Mouse (Mus musculus): ENCODE data around the gene Ap1g1. TPM values are rescaled to one million over a fixed set of nuclear protein-coding genes. Genes with fewer than 3 reads are reported as not detected.
"Not testable (repeated sequence)": the region's sequence is repeated elsewhere in the genome, so short reads cannot be mapped to it uniquely, and the experiment has no call there.

The Ap1g1 gene
- total RNA-seq, 4 experiments from 2014 or later: 30.2 to 37.5 (median 35.7) TPM

DNA sequence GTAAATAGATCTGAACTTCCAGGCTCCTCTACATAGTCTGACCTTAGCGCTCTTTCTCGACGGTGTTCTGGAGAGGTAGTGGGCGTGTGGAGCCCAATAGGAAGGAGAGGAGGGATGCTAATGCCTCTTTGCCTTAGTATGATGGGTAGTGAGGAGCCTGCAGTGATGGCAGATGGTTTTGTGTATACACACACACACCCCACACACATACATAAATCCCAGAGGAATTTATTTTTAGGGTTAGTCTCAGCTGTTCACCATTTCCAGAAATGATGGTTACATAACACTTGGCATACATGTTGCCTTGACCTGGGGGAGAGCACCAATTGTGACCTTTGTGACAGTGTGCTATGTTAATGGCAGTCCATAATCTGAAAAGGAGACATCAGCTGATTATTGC lies 87.2 kb downstream of the Ap1g1 start:
- DNase-seq (ENCODE audit: low spot score): no peak

DNA sequence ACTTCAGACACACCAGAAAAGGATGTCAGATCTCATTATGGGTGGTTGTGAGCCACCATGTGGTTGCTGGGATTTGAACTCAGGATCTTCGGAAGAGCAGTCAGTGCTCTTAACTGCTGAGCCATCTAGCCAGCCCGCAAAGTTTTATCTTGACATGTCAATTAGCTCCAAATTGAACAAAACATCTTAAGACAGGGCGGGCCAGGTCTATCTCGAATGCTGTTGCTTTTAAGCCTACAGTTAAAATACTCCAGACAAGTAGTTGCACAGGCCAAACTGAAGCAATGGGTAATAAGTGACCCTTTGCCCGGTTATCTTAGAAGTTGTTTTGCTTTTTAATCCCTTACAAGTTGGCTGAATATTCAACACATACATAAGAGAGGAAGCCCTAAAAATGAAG lies 88.3 kb downstream of the Ap1g1 start:
- DNase-seq (ENCODE audit: low spot score): no peak

DNA sequence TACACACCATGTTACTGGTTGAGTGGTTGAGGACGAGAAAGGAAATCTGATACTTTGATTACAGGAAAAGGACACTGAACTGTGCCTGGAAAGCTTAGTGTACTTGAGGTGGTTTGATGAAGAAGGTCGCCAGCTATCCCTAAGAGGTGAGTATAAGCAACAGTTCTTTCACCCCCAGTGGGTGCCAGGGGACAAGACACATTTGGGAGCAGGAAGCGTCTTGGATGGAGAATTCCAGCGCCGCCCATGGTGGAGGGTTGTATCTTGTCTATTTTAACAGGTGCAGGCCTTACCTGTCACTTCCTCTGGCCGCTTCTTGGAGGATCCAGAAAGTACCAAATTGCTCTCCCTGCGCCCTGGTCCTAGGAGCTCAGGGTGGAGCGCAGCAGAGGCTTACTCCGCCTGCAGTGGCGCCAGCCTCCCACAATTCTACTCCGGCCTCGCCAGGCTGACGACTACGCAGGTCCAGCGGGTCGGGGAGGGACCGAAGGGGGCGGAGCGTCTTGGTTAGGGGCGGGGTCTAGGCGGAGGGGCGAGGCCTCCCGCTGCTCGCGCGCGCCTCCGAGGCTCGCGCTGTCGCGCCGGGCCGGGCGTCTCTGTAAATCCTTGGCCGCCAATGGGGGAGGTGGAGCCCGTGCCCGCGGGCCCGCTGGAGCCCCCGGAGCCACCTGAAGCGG lies 89.8 kb downstream of the Ap1g1 start, which contains the start of gene Phlpp2:
TSS of gene Phlpp2 (plus strand) at position 540 of the 677 bp plus-strand sequence.
- DNase-seq (ENCODE audit: low spot score): peak; percentile 94

DNA sequence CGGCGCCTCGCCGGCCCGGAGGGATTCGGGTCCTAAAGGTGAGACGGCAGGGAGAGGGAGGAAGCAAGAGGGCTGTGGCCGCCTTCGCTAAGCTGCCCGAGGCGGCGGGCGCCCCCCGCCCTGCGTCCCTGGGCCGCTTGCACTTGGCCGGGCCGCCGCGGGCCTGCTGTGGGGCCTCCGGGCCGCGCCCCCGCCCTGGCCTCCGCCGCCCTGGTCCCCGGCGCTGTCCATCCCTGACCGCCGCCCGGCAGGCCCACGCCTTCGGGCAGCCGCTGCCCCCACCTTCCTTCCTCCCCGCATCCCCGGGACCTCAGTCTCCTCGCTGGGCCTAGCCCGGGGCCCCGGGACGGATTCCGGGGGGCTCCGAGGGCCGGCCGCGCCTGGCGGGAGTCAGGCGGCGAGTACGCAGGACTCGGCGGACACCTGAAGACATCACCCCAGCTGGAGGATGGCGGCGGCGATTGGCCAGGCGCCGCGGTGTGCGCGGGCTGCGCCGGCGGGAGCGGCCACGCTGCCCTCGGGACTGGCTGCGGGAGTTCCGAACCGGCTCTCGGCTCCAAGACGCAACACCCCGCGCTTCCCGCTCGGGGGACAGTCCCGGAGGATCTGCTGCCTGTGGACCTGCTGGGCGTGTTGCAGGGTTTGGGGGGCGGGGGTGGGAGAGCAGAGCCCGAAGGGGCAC lies 90.5 kb downstream of the Ap1g1 start:
- DNase-seq (ENCODE audit: low spot score): peak; percentile 9

DNA sequence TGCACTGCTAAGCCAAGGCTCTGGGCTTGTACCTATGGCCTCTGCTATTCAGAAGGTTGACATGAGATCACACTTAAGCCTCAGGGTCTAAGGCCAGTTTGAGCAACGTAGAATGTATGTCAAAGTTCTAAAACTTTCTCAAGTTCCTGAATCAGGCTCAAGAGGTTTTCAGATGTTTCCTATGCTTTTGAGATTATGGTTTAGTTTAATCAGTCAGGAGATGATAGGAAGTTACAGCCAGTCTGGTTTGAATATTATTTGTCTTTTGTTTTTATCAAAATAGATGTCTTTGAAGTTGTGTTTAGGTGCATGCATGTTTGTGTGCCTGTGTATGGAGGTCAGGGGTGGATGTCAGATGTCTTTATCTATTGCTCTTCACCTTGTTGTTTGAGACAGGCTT lies 92.7 kb downstream of the Ap1g1 start:
- DNase-seq (ENCODE audit: low spot score): no peak

DNA sequence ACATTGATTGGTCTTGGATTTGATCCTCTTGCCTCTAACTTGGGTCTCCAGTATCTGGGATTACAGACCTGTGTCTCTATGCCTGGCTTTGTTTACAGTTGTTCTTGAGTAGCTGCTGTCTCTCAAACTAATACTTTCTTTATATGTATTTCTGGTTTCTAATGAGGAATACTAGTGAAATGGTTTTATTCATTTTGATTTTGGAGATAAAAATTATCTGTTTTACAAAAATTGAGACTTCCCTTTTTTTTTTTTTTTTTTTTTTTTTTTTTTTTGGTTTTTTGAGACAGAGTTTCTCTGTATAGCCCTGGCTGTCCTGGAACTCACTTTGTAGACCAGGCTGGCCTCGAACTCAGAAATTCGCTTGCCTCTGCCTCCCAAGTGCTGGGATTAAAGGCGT lies 95.4 kb downstream of the Ap1g1 start:
- not testable (repeated sequence) for DNase-seq (ENCODE audit: low spot score)

DNA sequence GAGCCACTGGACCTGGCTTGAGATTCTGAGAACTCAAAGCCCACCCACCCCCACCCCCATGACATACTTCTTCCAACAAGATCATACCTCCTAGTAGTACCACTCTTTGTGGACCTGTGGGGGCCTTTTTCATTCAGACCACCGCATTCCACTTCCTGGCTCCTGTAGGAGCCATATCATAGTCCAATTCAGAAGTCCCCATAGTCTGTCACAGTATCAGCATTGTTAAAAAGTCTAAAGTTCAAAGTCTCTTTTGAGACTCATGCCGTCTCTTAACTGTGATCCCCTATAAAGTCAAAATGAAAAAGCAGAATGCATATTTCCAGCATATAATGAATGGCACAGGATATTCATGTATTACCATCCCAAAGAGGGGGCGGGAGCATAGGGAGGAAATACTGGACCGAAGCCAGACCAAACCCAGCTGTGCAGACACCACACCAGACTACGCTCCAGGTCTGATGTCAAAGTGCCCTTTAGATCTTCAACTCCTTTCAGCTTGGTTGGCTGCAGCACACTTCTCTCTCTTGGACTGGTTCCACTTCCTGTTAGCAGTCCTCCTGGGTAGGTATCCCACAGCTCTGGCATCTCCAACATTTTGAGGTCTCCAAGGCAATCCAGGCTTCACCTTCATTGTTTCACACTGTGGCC lies 101.8 kb downstream of the Ap1g1 start:
- DNase-seq (ENCODE audit: low spot score): no peak

DNA sequence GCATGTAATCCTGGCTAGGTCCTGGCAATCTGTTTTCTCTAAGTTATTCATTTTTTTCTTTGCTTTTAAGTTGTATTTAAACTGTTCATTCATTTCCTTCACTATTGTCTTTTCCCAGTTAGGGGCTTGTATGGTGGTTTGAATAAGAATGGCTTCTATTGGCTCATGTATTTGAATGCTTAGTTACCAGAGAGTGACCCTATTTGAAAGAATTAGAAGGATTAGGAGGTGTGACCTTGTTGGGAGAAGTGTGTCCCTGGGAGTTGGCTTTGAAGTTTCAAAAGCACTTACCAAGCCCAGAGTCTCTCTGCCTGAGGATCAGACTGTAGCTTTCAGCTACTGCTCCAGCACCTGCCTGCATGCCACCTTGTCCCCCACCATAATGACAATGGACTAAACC lies 106.9 kb downstream of the Ap1g1 start:
- no peak for DNase-seq (ENCODE audit: low spot score)

DNA sequence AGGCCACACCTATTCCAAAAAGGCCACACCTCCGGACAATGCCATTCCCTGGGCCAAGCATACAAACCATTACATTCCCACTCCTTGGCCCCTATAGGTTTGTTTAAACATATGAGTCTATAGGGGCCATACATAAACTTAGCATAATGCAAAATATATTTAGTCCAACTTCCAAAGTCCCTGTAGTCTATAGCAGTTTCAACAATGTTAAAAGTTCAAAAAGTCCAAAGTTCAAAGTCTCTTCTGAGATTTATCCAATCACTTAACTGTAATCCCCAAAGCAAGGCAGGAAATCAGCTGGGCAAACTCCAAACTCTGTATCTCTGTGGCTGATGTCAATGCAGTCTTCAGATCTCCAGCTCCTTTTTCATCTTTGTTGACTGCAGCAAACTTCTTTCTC lies 110.9 kb downstream of the Ap1g1 start:
- DNase-seq (ENCODE audit: low spot score): no peak

DNA sequence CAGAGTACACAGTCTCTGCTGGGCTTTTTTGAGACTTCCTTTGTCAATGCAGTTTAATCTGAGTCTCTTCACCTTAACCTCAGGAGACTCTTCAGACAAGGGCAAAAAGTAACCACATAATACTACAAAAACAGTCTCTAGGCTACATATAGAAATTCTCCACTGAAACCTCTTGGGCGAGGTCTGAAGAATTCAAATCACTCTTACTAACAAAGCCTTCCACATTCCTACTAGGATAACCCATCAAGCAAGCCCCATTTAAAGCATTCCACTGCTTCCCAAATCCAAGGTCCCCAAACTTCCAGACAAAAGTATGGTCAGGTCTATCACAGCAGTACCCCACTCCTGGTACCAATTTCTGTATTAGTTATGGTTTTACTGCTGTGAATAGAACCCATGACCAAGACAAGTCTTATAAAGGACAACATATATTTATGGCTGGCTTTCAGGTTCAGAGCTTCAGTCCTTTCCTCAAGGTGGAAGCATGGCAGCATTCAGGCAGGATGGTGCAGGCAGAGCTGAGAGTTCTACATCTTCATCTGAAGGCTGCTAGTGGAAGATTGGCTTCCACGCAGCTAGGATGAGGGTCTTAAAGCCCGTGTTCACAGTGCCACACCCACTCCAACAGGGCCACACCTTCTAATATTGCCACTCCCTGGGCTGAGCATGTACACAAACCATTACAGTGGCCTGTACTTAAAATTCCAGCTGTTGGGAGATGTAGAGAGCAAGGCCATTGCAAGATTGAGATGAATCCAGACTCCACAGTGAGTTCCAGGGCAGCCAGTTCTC lies 112.6 kb downstream of the Ap1g1 start:
- DNase-seq (ENCODE audit: low spot score): no peak

DNA sequence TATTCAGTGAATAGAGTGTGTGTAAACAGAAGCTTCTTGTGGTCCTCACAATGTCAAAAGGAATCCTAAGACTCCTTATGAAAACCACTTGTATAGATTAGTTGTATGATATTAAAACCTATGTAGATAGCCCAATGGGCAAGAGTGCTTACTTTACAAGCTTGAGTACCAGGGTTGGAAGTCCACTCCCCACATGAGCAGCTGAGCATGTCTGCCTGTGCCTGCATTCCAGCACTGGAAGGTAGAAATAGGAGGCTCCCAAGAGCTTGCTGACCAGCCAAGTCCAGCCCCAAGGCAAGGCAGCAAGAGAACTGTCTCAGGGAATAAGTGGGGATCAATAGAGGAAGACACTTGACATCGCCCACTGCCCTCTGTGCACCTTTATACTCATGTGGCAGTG lies 116.3 kb downstream of the Ap1g1 start:
- no peak for DNase-seq (ENCODE audit: low spot score)

DNA sequence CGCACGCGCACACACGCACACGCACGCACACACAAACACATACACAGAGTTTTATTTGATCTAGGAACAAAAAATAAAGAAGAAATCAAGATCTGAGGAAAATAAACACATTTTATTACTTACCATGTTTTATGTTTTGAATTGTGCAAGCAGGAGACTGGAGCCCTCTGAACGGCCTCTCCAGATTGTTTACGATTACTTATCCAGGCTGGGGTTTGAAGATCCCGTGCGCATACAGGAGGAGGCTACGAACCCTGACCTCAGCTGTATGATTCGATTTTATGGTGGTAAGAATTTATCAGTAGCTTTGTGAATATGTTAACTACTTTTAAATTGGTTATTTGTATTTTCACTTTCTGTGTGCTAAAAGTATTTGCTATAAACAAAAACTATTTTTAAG lies 117.0 kb downstream of the Ap1g1 start:
- no peak for DNase-seq (ENCODE audit: low spot score)

DNA sequence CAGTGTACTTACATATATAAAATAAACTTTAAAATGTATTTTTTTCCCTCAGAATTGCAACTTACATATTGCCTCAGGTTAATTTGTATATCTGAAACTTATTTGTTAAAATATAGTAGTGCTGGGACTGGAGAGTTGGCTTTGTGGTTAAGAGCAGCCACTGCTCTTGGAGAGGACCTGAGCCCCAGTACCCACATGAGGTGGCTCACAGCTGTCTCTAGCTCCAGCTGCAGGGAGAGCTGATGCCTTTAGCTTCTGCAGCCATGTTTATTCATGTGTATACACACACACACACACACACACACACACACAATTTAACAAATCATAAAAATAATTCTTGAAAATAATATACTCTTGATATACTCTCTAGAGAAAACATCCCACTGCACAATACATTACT lies 124.0 kb downstream of the Ap1g1 start:
- DNase-seq (ENCODE audit: low spot score): no peak

DNA sequence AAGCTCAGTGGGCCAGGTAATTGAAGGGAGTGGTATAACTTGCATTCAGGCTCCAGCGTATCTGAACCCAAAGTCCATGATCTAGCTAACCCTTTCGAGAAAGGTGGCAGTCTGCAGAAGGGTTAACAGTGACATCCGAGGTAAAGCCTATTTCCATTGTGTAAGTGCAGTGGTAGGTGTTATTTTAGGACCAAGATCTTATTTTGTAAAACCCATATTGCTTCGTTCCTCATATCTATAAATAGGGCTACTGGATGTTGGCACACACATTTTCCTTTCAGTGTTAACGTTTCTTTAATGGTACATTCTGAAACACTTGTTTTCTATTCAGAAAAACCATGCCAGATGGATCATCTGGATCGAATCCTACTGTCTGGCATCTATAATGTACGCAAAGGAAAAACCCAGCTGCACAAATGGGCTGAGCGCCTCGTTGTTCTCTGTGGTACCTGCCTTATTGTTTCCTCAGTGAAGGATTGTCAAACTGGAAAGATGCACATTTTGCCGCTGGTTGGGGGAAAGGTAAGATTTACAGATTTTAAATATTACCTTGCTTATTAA lies 125.6 kb downstream of the Ap1g1 start:
- no peak for DNase-seq (ENCODE audit: low spot score)

DNA sequence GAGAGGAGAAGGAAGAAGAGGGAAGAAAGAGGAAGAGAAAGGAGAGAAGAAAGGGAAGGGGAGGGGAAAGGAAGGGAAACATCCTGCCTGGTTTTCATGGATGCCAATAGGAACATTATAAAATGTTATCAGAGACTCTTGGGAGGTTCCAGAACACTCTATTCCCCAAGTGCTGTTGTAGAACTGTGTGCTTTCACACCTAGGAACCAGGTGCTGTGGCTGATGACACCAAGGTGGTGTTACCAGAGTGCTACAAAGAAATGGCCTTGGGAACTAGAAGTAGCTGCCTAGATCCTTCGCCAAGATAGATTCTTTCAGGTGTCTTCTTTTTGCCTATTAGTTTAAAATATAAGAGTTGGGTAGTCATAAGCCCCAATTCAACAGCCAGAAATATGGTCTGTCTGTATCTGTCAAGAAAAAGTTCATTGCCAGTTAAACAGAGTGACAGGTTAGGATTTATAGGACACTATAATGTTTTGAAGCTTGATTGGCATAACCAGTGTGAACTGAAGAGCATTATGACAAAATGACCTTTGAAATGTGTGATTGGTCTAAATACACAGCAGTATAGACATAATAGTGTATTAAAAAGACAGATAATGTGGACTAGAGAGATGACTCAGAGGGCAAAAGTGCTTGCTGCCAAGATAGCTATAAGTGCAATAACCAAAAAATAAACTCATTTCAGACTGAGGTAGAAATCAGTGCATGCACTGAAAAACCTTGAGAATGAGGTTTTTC lies 126.7 kb downstream of the Ap1g1 start:
- no peak for DNase-seq (ENCODE audit: low spot score)

DNA sequence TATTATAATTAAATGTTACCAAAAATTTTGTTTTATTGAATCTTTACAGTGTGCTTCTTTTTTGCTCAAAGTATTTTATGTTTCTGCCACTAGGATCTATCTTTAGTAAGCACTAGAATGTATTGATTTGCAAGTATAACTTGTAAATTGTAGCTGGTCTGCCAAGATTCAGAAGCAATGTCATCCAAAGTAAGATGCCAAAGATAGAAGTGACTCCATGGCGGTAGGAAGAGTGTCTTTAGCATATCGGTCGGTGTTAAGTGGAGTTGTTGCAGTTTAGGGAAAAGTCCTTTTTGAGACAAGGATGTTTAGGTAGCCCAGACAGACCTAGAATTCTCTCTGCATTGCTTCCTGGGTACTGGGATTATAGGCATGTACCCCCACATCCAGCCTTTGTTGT lies 128.6 kb downstream of the Ap1g1 start:
- no peak for DNase-seq (ENCODE audit: low spot score)

DNA sequence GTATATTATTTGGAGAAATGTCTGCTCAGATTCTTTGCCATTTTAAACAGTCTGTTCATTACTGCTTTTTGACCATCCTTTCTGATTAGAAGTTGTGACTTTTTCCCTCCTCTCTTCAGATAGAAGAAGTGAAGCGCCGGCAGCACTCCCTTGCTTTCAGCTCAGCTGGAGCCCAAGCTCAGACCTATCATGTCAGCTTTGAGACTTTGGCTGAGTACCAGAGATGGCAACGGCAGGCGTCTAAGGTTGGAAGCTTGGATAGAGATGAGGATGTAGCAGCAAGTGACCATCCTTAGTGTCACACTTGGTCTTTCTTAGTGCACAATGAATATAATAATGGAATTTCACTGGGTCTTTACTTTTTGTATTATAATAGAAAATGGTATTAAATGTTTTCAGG lies 129.0 kb downstream of the Ap1g1 start:
- no peak for DNase-seq (ENCODE audit: low spot score)

All from heart, adult 8-10 months (tissue).